Comparison of ENCODE assay signal across 24 mouse cellular contexts in the genomic region with DNA sequence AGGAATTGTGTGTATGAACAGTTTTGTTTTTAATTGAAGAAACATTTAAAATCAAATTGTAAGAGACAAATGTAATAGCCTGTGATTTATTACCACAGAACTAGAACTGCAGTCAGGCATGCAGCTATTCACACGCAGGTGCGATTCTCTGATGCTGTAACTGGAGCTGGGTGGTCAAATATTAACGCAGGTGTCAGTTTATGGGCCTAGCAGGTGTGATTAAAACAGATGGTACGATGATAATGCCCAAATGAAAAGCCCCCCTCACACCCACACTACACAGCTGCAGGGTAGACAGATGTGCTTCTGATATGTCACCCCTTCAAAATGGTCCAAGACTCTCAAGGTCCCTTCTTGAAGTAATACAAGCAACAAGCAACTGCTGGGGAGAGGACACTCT.
"Had no signal": no experiment of that assay in that cellular context is flagged by ENCODE, and none has a peak within 500 bp of the region (broad histone marks: within the 10 kb centered on the region; RNA-seq: fewer than 3 reads in every experiment).

No protein-coding gene starts in this region.

- H3K36me3 ChIP-seq: heart, embryonic 13.5 days; heart, embryonic 15.5 days; hindbrain, embryonic 13.5 days; hindbrain, embryonic 15.5 days; kidney, embryonic 15.5 days; limb, embryonic 13.5 days; limb, embryonic 15.5 days; liver, embryonic 12.5 days had no signal

- H3K4me1 ChIP-seq: hindbrain, embryonic 13.5 days; hindbrain, embryonic 15.5 days; kidney, embryonic 15.5 days; limb, embryonic 13.5 days; limb, embryonic 15.5 days had no signal

- H3K27me3 ChIP-seq: heart, embryonic 13.5 days; heart, embryonic 15.5 days; hindbrain, embryonic 13.5 days; hindbrain, embryonic 15.5 days; kidney, embryonic 15.5 days; limb, embryonic 13.5 days; limb, embryonic 15.5 days had no signal

- H3K9ac ChIP-seq: heart, embryonic 13.5 days; heart, embryonic 15.5 days; hindbrain, embryonic 13.5 days; hindbrain, embryonic 15.5 days; kidney, embryonic 15.5 days; limb, embryonic 13.5 days; limb, embryonic 15.5 days; liver, embryonic 12.5 days; liver, embryonic 14.5 days had no signal

- DNase-seq: gastrocnemius, postnatal 14 days; heart, adult 2 months; heart, postnatal 14 days; heart, postnatal 36 days; kidney, adult 11 months; kidney, adult 2 months; kidney, adult 9 months; kidney, postnatal 14 days; kidney, postnatal 36 days; layer of hippocampus, adult 9-11 months; layer of hippocampus, postnatal 36 days; left cerebral cortex, postnatal 4 days had no signal

- ATAC-seq: hindbrain, postnatal 0 days; liver, embryonic 12.5 days had no signal

- H3K27ac ChIP-seq: heart, adult 2 months; heart, embryonic 13.5 days; heart, embryonic 15.5 days; hindbrain, embryonic 13.5 days; hindbrain, embryonic 15.5 days; hindbrain, postnatal 0 days; kidney, embryonic 15.5 days; kidney, postnatal 0 days; limb, embryonic 13.5 days; limb, embryonic 15.5 days; liver, embryonic 12.5 days; liver, embryonic 14.5 days had no signal

- H3K4me3 ChIP-seq: heart, adult 2 months; heart, embryonic 13.5 days; heart, embryonic 15.5 days; hindbrain, embryonic 13.5 days; hindbrain, embryonic 15.5 days; kidney, embryonic 15.5 days; limb, embryonic 13.5 days; limb, embryonic 15.5 days; liver, embryonic 12.5 days had no signal

- H3K9me3 ChIP-seq: heart, embryonic 13.5 days; heart, embryonic 15.5 days; hindbrain, embryonic 13.5 days; hindbrain, embryonic 15.5 days; kidney, embryonic 15.5 days; limb, embryonic 13.5 days; limb, embryonic 15.5 days; liver, embryonic 12.5 days had no signal

- H3K4me2 ChIP-seq: heart, embryonic 11.5 days; heart, embryonic 13.5 days; heart, embryonic 15.5 days; hindbrain, embryonic 13.5 days; hindbrain, embryonic 15.5 days; kidney, embryonic 15.5 days; limb, embryonic 13.5 days; limb, embryonic 15.5 days; liver, embryonic 12.5 days had no signal
